Mouse (Mus musculus) hindbrain, embryonic 14.5 days (tissue): ENCODE measurements around the gene Glrx5. TPM values are rescaled to one million over a fixed set of nuclear protein-coding genes. Genes with fewer than 3 reads are reported as not detected.

Experiments
- microRNA-seq: library from miRNA; unstranded; fragments of <30 nt; microRNA quantifications from one replicate; pipeline ENCODE4, GENCODE M21; 2016
- polyA plus RNA-seq: library from polyadenylated mRNA; unstranded; fragments of >200 nt; fragmentation: Nextera tagmentation; extraction: Ambion mirVana; gene quantifications from 2 replicates; pipeline ENCODE4 v1.2.1, GENCODE M21; 2014

Gene Glrx5
- polyA plus RNA-seq, 1 experiment from 2014 or later = 189 TPM

Small RNA genes within 50 kb of the gene (microRNA-seq; reads per million reads assigned to microRNA genes)
- 3.1 reads per million, percentile 12 among the genes with 10 or more reads in this experiment for gene Mir3069

Other genes with a start within 250 kb of the Glrx5 start
- 1.0 and 1.7 TPM in 2 replicates for gene Clmn, start 167.6 kb upstream of the Glrx5 start, polyA plus RNA-seq
- gene Syne3, start 22.9 kb upstream of the Glrx5 start, polyA plus RNA-seq = 0.35 TPM in 2 replicates
- not detected in 2 replicates for gene Tcl1b2, start 113.3 kb downstream of the Glrx5 start, polyA plus RNA-seq
- not detected in 2 replicates for gene Tcl1b1, start 127.0 kb downstream of the Glrx5 start, polyA plus RNA-seq
- gene Tcl1b5, start 143.7 kb downstream of the Glrx5 start, polyA plus RNA-seq = not detected in 2 replicates
- not detected in 2 replicates for gene Tcl1b3, start 158.4 kb downstream of the Glrx5 start, polyA plus RNA-seq
- gene Tcl1b4, start 169.3 kb downstream of the Glrx5 start, polyA plus RNA-seq = not detected in 2 replicates
- gene Tcl1, start 190.1 kb downstream of the Glrx5 start, polyA plus RNA-seq = not detected in 2 replicates